Mouse (Mus musculus) forebrain, embryonic 11.5 days (tissue): ENCODE data around the gene Hoxb8. TPM values are rescaled to one million over a fixed set of nuclear protein-coding genes. Genes with fewer than 3 reads are reported as not detected.

Source experiments
- ATAC-seq: fragments of 200-750 bp; cut with Nextera tagmentation; replicated peaks from 2 replicates; pipeline ENCODE4 v1.8.0; 2017; ENCODE audit warnings: moderate TSS enrichment; ENCODE audit not compliant: low FRiP score
- DNase-seq: peaks from one replicate; pipeline ENCODE4 v3.0.0-alpha.2; 2017; ENCODE audit warnings: low spot score
- H3K27ac ChIP-seq: fragments of 300-500 bp; sonication (generic); 2 replicates; pipeline ENCODE4 v1.5.1; 2014; ENCODE audit warnings: low read depth, low read length
- H3K27me3 ChIP-seq: fragments of 300-500 bp; sonication (generic); 2 replicates; pipeline ENCODE4 v1.6.1; 2014; ENCODE audit warnings: mild to moderate bottlenecking, low read length, mixed read lengths; ENCODE audit not compliant: control insufficient read depth, insufficient read depth
- H3K36me3 ChIP-seq: fragments of 300-500 bp; sonication (generic); 2 replicates; pipeline ENCODE4 v1.6.1; 2014; ENCODE audit warnings: mild to moderate bottlenecking, low read length, moderate library complexity, mixed read lengths; ENCODE audit not compliant: control insufficient read depth, insufficient read depth
- H3K4me1 ChIP-seq: fragments of 300-500 bp; sonication (generic); replicated peaks from 2 replicates; pipeline ENCODE4 v1.6.1; 2014; ENCODE audit warnings: low read length, mixed read lengths; ENCODE audit not compliant: control insufficient read depth, insufficient read depth
- H3K4me2 ChIP-seq: fragments of 300-500 bp; sonication (generic); 2 replicates; pipeline ENCODE4 v1.6.1; 2014; ENCODE audit warnings: low read depth, mild to moderate bottlenecking, low read length, moderate library complexity, mixed read lengths; ENCODE audit not compliant: severe bottlenecking
- H3K4me3 ChIP-seq: fragments of 300-500 bp; sonication (generic); 2 replicates; pipeline ENCODE4 v1.5.1; 2014; ENCODE audit warnings: low read depth, low read length
- H3K9ac ChIP-seq: fragments of 300-500 bp; sonication (generic); 2 replicates; pipeline ENCODE4 v1.6.1; 2014; ENCODE audit warnings: low read length
- H3K9me3 ChIP-seq: fragments of 300-500 bp; sonication (generic); 2 replicates; pipeline ENCODE4 v1.6.1; 2016; ENCODE audit warnings: low read length, mixed read lengths; ENCODE audit not compliant: control insufficient read depth
- WGBS: fragments of 180-500 bp; shearing (Covaris S2); extraction: QIAGEN DNeasy Blood & Tissue Kit; methylation state at CpG from one replicate; pipeline ENCODE4 v1.1.7; 2014; 5-methylcytosine and 5-hydroxymethylcytosine counted together
- polyA plus RNA-seq: library from polyadenylated mRNA; unstranded; fragments of >200 nt; fragmentation: Nextera tagmentation; extraction: Ambion mirVana; gene quantifications from 2 replicates; pipeline ENCODE4 v1.2.1, GENCODE M21; 2014

The Hoxb8 gene
- polyA plus RNA-seq, 1 experiment from 2014 or later = not detected

- H3K9ac ChIP-seq = no peak overlapping the region
These were observed 17.2 kb upstream of the Hoxb8 start for GRCm38 (mm10) chr11:96264390-96265020.

DNA sequence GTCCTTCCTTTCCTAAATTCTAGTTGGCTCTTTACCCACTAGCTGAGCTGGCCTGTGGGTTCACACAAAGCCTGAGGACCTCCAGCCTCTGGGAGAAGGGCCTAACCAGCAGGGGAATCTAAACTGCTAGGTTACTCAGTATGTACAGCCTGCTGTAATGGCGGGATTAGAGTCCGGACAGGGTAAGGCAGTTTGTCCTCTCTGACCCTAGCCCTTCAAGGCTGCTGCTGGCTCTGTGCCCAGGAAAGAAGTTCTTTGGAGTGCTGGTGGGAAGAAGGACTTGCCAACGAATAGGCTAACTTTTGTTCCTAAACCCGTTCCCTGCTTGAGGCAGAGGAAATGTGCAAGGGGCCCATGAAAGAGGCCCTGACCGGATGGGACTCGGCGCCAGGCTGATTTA, 15.8 kb upstream of the Hoxb8 start:
- H3K9ac ChIP-seq = no peak overlapping the region
- peaks cover 96% of the 10 kb centered on the region for H3K27me3 ChIP-seq
- H3K4me1 ChIP-seq = no peaks in the 10 kb centered on the region
- no peaks in the 10 kb centered on the region for H3K36me3 ChIP-seq
- H3K4me3 ChIP-seq = no peak overlapping the region
- H3K27ac ChIP-seq = no peak overlapping the region
- DNase-seq (no peak), ATAC-seq (no peak)
- WGBS = 2% methylated on average over 7 of the region's 7 CpGs
- H3K4me2 ChIP-seq = no peak overlapping the region
- H3K9me3 ChIP-seq = no peaks in the 10 kb centered on the region

More at GRCm38 (mm10) chr11:96264390-96265020, 17.2 kb upstream of the Hoxb8 start:
- H3K27me3 ChIP-seq = peaks cover 96% of the 10 kb centered on the region
- no peak overlapping the region for H3K4me2 ChIP-seq
- no peaks in the 10 kb centered on the region for H3K4me1 ChIP-seq
- WGBS = 2% methylated on average over 8 of the region's 8 CpGs
- DNase-seq (no peak), ATAC-seq (no peak)
- no peak overlapping the region for H3K4me3 ChIP-seq
- H3K9me3 ChIP-seq = no peaks in the 10 kb centered on the region
- H3K36me3 ChIP-seq = no peaks in the 10 kb centered on the region
- H3K27ac ChIP-seq = no peak overlapping the region

- H3K27ac ChIP-seq = no peak overlapping the region
- H3K9me3 ChIP-seq = no peaks in the 10 kb centered on the region
- no peak overlapping the region for H3K4me3 ChIP-seq
- ATAC-seq (no peak), DNase-seq (no peak)
- 0 out of 2 replicates have a peak, but pooled peaks cover 3% of the 10 kb centered on the region for H3K4me1 ChIP-seq
- H3K36me3 ChIP-seq = no peaks in the 10 kb centered on the region
- 11% methylated on average over 7 of the region's 7 CpGs for WGBS
- H3K9ac ChIP-seq = no peak overlapping the region
- H3K4me2 ChIP-seq = no peak overlapping the region
- peaks cover 96% of the 10 kb centered on the region for H3K27me3 ChIP-seq
These were observed 14.4 kb upstream of the Hoxb8 start for GRCm38 (mm10) chr11:96267021-96267920.

DNA sequence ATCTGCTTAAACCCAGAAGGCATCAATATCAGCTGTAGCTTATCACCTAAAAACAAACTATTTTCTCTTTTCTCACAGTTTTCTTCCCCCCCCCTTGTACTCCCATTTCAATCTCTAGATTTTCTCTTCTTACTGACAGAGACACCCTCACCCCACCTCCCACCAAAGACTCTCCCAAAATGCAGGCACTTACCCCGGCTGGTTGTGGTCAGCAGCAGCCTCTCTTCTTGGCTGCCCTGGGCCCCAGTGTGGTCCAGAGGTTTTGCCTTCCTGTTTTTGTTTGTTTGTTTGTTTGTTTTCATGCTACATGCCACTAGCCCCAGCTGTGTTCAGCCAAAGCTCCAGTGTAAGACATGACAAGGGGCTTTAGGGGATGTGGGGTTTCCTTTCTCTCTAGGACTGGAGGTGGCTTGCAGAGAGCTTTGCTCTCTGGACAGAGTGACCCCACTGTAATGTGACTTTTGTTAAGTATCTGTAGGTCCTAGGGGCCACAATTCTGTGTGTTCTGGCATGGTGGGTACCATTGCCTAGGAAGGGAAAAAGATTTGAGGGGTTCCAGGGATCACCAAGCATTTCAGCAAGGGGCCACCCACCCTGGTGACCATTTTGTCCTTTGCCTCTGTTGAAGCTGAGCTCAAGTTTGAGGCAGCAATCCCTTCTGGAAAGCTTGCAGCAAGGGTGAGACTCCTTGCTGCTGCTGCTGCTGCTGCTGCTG, 13.5 kb upstream of the Hoxb8 start:
- Histone ChIP-seq H3K27me3 (peaks cover 96% of the 10 kb centered on the region), H3K9ac (no peak overlapping the region), H3K36me3 (no peaks in the 10 kb centered on the region), H3K9me3 (no peaks in the 10 kb centered on the region), H3K4me2 (no peak overlapping the region), H3K4me3 (no peak overlapping the region), H3K27ac (no peak overlapping the region), H3K4me1 (0 out of 2 replicates have a peak, but pooled peaks cover 5% of the 10 kb centered on the region)
- ATAC-seq (no peak), DNase-seq (no peak)
- WGBS = 4% methylated on average over 1 of the region's 1 CpGs

DNA sequence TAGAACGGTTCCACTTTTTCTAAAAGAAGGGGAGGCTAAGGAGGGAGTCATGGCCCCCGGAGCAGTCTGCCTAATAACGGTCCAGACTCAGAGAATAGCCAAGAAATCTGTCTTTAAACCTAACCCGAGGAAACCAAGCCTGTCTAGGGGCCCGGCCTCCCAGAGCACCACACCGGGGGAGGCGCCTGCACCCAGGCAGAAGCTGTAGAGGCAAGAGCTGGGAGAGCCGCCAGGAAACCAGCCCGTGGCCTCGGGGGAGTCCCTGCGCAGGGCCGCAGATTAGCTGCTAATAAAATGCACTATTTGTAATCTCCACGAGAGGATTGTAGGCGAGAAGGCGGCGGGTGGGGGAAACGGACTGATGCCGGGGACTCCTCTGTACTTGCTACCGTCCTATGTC, 11.8 kb upstream of the Hoxb8 start:
- Histone ChIP-seq H3K27ac (no peak overlapping the region), H3K27me3 (peaks cover 97% of the 10 kb centered on the region), H3K4me3 (no peak overlapping the region), H3K36me3 (no peaks in the 10 kb centered on the region), H3K9ac (no peak overlapping the region), H3K4me1 (0 out of 2 replicates have a peak, but pooled peaks cover 5% of the 10 kb centered on the region), H3K4me2 (no peak overlapping the region), H3K9me3 (no peaks in the 10 kb centered on the region)
- under 1% methylated on average over 19 of the region's 19 CpGs for WGBS
- DNase-seq (no peak), ATAC-seq (no peak)

DNA sequence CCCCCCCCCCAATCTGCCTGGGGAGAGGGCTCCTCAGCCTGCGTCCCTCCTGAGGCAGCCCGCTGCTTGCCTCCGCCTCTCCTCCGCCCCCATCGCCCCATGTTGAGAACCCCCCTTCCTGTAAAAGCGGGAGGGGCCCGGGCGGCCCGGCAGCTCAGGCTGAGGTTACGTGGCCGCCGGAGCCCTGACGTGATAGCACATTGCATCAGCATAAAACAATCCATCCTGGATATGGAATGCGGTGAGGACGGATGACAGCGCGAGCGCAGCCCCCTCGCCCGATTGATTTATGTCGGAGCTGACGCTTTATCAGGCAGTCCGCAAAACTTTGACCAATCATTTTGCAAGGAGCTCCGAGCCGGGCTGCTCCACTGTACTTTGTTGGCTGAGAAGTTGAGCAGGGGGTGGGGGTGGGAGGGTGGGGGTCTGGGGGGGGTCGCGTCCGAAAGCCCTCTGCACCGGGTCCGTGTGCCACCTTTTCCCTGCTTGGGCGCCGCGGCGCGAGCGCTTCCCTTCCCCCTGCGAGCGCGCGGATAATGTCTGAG, 10.6 kb upstream of the Hoxb8 start, which contains the start of gene Hoxb9:
TSS of gene Hoxb9 (plus strand) at position 462 of the 545 bp plus-strand sequence.
- Histone ChIP-seq H3K4me1 (0 out of 2 replicates have a peak, but pooled peaks cover 5% of the 10 kb centered on the region), H3K36me3 (no peaks in the 10 kb centered on the region), H3K4me2 (no peak within 1 kb of the TSS), H3K9ac (no peak within 1 kb of the TSS), H3K4me3 (no peak within 1 kb of the TSS), H3K27ac (no peak within 1 kb of the TSS), H3K27me3 (peaks cover 98% of the 10 kb centered on the region), H3K9me3 (no peaks in the 10 kb centered on the region)
- ATAC-seq (no peak), DNase-seq (no peak)
- under 1% methylated on average over 40 of the region's 40 CpGs for WGBS

DNA sequence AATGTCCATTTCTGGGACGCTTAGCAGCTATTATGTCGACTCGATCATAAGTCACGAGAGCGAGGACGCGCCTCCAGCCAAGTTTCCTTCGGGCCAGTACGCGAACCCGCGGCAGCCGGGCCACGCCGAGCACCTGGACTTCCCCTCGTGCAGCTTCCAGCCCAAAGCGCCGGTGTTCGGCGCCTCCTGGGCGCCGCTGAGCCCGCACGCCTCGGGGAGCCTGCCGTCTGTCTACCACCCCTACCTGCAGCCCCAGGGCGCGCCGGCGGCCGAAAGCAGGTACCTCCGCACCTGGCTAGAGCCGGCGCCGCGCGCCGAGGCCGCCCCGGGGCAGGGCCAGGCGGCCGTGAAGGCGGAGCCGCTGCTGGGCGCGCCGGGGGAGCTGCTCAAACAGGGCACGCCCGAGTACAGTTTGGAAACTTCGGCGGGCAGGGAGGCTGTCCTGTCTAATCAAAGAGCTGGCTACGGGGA, 10.1 kb upstream of the Hoxb8 start:
- Histone ChIP-seq H3K27ac (no peak overlapping the region), H3K4me1 (0 out of 2 replicates have a peak, but pooled peaks cover 5% of the 10 kb centered on the region), H3K4me2 (no peak overlapping the region), H3K4me3 (no peak overlapping the region), H3K9me3 (no peaks in the 10 kb centered on the region), H3K27me3 (peaks cover 98% of the 10 kb centered on the region), H3K36me3 (no peaks in the 10 kb centered on the region), H3K9ac (no peak overlapping the region)
- DNase-seq = no peak
- ATAC-seq = no peak
- under 1% methylated on average over 52 of the region's 52 CpGs for WGBS
